Mouse (Mus musculus): Measurements from ENCODE around the gene Olfr799. TPM values are rescaled to one million over a fixed set of nuclear protein-coding genes. Genes with fewer than 3 reads are reported as not detected.

Gene Olfr799
- total RNA-seq (2023) = not detected

DNA sequence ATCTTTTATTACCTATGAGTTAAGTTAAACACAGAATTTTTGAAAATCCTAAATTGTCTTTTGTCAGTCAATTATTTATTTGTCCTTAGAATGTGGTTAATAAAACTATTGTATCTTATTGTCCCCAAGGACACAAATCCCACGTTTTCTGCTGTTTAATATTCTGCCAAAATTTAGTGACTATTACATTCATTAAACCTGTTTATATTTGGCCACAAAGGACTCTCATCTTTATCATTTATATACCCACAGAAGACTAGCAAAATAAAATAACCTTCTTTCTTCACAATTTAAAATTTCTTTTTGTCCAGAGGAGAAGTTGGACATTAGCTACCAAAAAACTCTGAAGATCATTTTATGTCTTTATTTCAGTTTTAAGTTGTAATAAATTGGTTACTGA, at the start of gene Olfr799:
Gene Olfr799 (plus strand): TSS at position 301 of the 400 bp plus-strand sequence.

GRCm38 (mm10) chr10:129612470-129612869, 24.8 kb upstream of the Olfr799 start, which contains the start of gene Olfr796:
Gene Olfr796 (minus strand): TSS chr10:129612570.

GRCm38 (mm10) chr10:129627834-129628233, 9.4 kb upstream of the Olfr799 start, which contains the start of gene Olfr798:
Gene Olfr798 (minus strand): TSS chr10:129627934.

GRCm38 (mm10) chr10:129657394-129657793, 20.1 kb downstream of the Olfr799 start, which contains the start of gene Olfr800:
Gene Olfr800 (plus strand): TSS chr10:129657694.

DNA sequence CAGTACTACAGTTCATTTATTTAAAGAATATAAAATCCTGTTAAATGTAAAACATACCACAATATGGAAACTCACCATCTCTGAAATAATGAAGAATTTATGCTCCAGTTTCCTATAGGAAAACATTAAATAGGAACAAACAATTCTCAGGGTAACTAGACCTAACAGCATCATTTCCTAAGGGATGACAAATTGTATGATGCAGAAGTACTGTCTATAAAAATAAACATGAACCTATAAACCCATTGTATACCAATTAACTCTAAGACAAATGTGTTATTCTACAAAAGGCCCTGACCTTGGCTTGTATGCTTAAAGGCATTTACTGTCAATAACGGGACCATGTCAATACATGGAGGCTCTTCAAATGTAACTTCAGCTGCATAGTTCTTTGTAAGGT, 36.5 kb downstream of the Olfr799 start, which contains the start of gene Olfr801:
Gene Olfr801 (minus strand): TSS at position 101 of the 400 bp plus-strand sequence.

GRCm38 (mm10) chr10:129688069-129688468, 50.8 kb downstream of the Olfr799 start, which contains the start of gene Olfr802:
Gene Olfr802 (minus strand): TSS chr10:129688169.

DNA sequence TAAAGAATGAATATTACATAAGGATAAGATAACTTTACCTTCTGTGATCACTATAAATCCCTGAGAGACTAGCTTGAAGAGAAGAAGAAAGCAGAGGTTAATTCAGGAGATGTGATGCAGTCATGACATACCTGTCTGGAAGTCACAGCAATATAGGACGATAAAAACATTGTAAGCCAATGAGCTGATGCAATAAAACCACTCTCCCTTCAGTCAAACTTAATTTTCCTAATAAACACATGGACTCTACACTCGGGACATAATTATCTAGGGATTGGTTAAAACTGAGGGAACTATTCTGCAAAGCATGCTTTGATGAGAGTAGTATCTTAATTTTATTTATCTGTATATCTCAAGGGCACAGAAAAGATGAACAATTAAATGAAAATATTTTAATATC, 56.9 kb downstream of the Olfr799 start, which contains the start of gene Olfr803:
Gene Olfr803 (minus strand): TSS at position 101 of the 400 bp plus-strand sequence.

Other genes starting within 250 kb of the Olfr799 start
- not detected for gene Olfr785, start 232.1 kb upstream of the Olfr799 start, total RNA-seq (2023)
- not detected for gene Olfr786, start 210.2 kb upstream of the Olfr799 start, total RNA-seq (2023)
- not detected for gene Olfr787, start 175.6 kb upstream of the Olfr799 start, total RNA-seq (2023)
- not detected for gene Olfr788, start 166.5 kb upstream of the Olfr799 start, total RNA-seq (2023)
- not detected for gene Olfr789, start 152.7 kb upstream of the Olfr799 start, total RNA-seq (2023)
- gene Olfr790, start 139.0 kb upstream of the Olfr799 start, total RNA-seq (2023) = not detected
- gene Olfr791, start 115.7 kb upstream of the Olfr799 start, total RNA-seq (2023) = not detected
- not detected for gene Olfr792, start 98.3 kb upstream of the Olfr799 start, total RNA-seq (2023)
- not detected for gene Olfr794, start 69.8 kb upstream of the Olfr799 start, total RNA-seq (2023)
- not detected for gene Olfr796, start 24.9 kb upstream of the Olfr799 start, total RNA-seq (2023)
- not detected for gene Olfr798, start 9.6 kb upstream of the Olfr799 start, total RNA-seq (2023)
- not detected for gene Olfr800, start 20.2 kb downstream of the Olfr799 start, total RNA-seq (2023)
- gene Olfr801, start 36.4 kb downstream of the Olfr799 start, total RNA-seq (2023) = not detected
- not detected for gene Olfr802, start 50.7 kb downstream of the Olfr799 start, total RNA-seq (2023)
- not detected for gene Olfr803, start 56.8 kb downstream of the Olfr799 start, total RNA-seq (2023)
- not detected for gene Olfr804, start 65.7 kb downstream of the Olfr799 start, total RNA-seq (2023)
- gene Olfr805, start 91.9 kb downstream of the Olfr799 start, total RNA-seq (2023) = not detected
- gene Olfr806, start 104.4 kb downstream of the Olfr799 start, total RNA-seq (2023) = not detected
- gene Olfr807, start 120.3 kb downstream of the Olfr799 start, total RNA-seq (2023) = not detected
- gene Olfr808, start 128.0 kb downstream of the Olfr799 start, total RNA-seq (2023) = not detected
- not detected for gene Olfr809, start 137.2 kb downstream of the Olfr799 start, total RNA-seq (2023)
- gene Olfr810, start 157.4 kb downstream of the Olfr799 start, total RNA-seq (2023) = not detected
- not detected for gene Olfr811, start 166.9 kb downstream of the Olfr799 start, total RNA-seq (2023)
- not detected for gene Olfr812, start 208.6 kb downstream of the Olfr799 start, total RNA-seq (2023)
- gene Olfr813, start 217.9 kb downstream of the Olfr799 start, total RNA-seq (2023) = not detected
- not detected for gene Olfr814, start 242.4 kb downstream of the Olfr799 start, total RNA-seq (2023)

Measured in B cell, adult 67 days (primary cell).